Mouse (Mus musculus): ENCODE results near the gene Tmem206. TPM values are rescaled to one million over a fixed set of nuclear protein-coding genes. Genes with fewer than 3 reads are reported as not detected.

Tmem206 gene
- polyA plus RNA-seq, 2 experiments: 14.5 to 16.7 TPM

- Histone ChIP-seq H3K4me1 (ENCODE audit: control insufficient read depth, insufficient read depth, low read length) (peaks cover 12% of the 10 kb centered on the region; the same call in 1 of the 2 replicates), H3K4me2 (replicated peaks; ENCODE audit: low read depth, low read length, severe bottlenecking) (peak overlapping the region; percentile 95), H3K4me3 (replicated peaks; ENCODE audit: low read length) (no peak overlapping the region), H3K27me3 (ENCODE audit: control insufficient read depth, insufficient read depth, low read length) (no peaks in the 10 kb centered on the region), H3K27ac (replicated peaks; ENCODE audit: low read depth, low read length) (no peak overlapping the region), H3K9ac (ENCODE audit: low read depth, low read length, severe bottlenecking) (peak overlapping the region; percentile 84), H3K36me3 (ENCODE audit: control insufficient read depth, insufficient read depth, low read length) (peaks cover 4% of the 10 kb centered on the region; the same call in 1 of the 2 replicates), H3K9me3 (ENCODE audit: control insufficient read depth, low read length) (no peaks in the 10 kb centered on the region)
- WGBS: 87% methylated on average over 7 of the region's 7 CpGs
- no peak for DNase-seq (ENCODE audit: low spot score)
- TF ChIP-seq POLR2A (IDR thresholded peaks at IDR 0.05; ENCODE audit: borderline replicate concordance, extremely low read depth, insufficient read depth, insufficient read length): no peak
- ATAC-seq (ENCODE audit: low FRiP score, low read depth): no peak
Measured at GRCm38 (mm10) chr1:191324733-191325590, 750 bp upstream of the Tmem206 start.

DNA sequence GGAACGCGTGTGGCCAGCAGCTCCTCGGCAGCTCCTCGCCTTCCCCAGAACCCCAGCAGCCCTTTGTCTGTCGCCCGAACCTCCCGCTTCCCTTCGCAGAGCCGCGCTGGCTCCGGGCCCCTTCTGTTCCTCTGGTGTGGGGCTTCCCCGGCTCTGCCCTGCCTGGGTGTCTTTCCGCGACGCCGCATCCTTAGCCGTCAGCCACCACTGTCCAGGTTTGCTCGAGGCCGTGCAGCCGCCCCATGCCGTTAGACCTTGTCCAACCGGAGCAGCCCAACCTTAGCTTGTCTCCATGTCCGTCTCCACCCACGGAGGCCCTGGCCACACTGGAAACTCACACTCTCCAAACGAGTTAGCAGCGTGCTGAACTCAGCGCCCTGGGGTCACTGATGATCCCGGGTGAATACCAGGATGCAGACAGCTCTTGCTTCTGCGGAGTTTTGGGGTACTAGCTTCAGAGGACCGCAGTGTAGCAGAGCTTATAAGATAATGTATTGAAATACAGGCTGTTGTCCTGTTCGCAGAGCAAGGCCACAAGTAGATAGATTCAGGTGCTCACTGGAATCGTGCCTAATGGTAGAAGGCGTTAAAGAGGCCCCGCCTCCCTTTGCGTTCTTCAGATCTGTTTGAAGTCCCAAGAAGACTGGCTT is 646 bp downstream of the Tmem206 start:
- H3K36me3 ChIP-seq (ENCODE audit: control insufficient read depth, insufficient read depth, low read length): peaks cover 10% of the 10 kb centered on the region; the same call in 1 of the 2 replicates
- H3K4me3 ChIP-seq (replicated peaks; ENCODE audit: low read length): peak overlapping the region; percentile 84
- DNase-seq (ENCODE audit: low spot score): peak; percentile 27
- peak overlapping the region; percentile 84 for H3K9ac ChIP-seq (ENCODE audit: low read depth, low read length, severe bottlenecking)
- H3K4me2 ChIP-seq (replicated peaks; ENCODE audit: low read depth, low read length, severe bottlenecking): peak overlapping the region; percentile 95
- H3K27ac ChIP-seq (replicated peaks; ENCODE audit: low read depth, low read length): peak overlapping the region; percentile 38; the same call in 1 of the 2 replicates
- H3K9me3 ChIP-seq (ENCODE audit: control insufficient read depth, low read length): no peaks in the 10 kb centered on the region
- WGBS: 2% methylated on average over 30 of the region's 35 CpGs
- H3K4me1 ChIP-seq (ENCODE audit: control insufficient read depth, insufficient read depth, low read length): peaks cover 12% of the 10 kb centered on the region; the same call in 1 of the 2 replicates
- H3K27me3 ChIP-seq (ENCODE audit: control insufficient read depth, insufficient read depth, low read length): no peaks in the 10 kb centered on the region
- peak; percentile 50 for ATAC-seq (ENCODE audit: low FRiP score, low read depth)
- TF ChIP-seq POLR2A (IDR thresholded peaks at IDR 0.05; ENCODE audit: borderline replicate concordance, extremely low read depth, insufficient read depth, insufficient read length): 0 out of 2 replicates have a peak, but pooled peaks have one; percentile 24

DNA sequence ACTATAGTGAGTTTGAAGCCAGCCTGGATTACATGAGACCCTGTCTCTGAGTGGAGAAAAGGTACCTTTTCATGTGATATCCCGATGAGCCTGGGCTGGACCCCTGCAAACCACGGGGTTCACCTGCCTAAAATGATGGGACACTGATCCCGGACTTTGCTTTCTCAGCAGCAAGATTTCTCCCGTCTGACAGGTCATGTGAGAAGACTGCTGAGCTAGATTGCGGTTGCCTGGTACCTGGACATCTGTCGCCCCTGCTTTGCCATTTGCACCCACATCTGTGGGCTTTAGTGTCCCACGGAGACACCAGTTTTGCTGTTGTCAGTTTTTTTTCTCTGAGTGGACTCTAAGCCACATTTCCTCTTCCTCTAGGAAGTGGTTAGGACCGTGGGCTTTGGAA is 1.5 kb downstream of the Tmem206 start:
- no peak for TF ChIP-seq POLR2A (IDR thresholded peaks at IDR 0.05; ENCODE audit: borderline replicate concordance, extremely low read depth, insufficient read depth, insufficient read length)
- Histone ChIP-seq H3K4me3 (replicated peaks; ENCODE audit: low read length) (no peak overlapping the region), H3K4me2 (replicated peaks; ENCODE audit: low read depth, low read length, severe bottlenecking) (peak overlapping the region; percentile 95), H3K36me3 (ENCODE audit: control insufficient read depth, insufficient read depth, low read length) (peaks cover 14% of the 10 kb centered on the region; the same call in 1 of the 2 replicates), H3K9ac (ENCODE audit: low read depth, low read length, severe bottlenecking) (no peak overlapping the region; the same call in 1 of the 2 replicates), H3K27me3 (ENCODE audit: control insufficient read depth, insufficient read depth, low read length) (no peaks in the 10 kb centered on the region), H3K9me3 (ENCODE audit: control insufficient read depth, low read length) (no peaks in the 10 kb centered on the region), H3K27ac (replicated peaks; ENCODE audit: low read depth, low read length) (no peak overlapping the region), H3K4me1 (ENCODE audit: control insufficient read depth, insufficient read depth, low read length) (peaks cover 12% of the 10 kb centered on the region; the same call in 1 of the 2 replicates)
- ATAC-seq (ENCODE audit: low FRiP score, low read depth) (no peak), DNase-seq (ENCODE audit: low spot score) (no peak)
- WGBS: 82% methylated on average over 8 of the region's 8 CpGs

- ATAC-seq (ENCODE audit: low FRiP score, low read depth) (no peak), DNase-seq (ENCODE audit: low spot score) (no peak)
- 80% methylated on average over 8 of the region's 8 CpGs for WGBS
- Histone ChIP-seq H3K4me3 (replicated peaks; ENCODE audit: low read length) (no peak overlapping the region), H3K4me1 (ENCODE audit: control insufficient read depth, insufficient read depth, low read length) (peaks cover 12% of the 10 kb centered on the region; the same call in 1 of the 2 replicates), H3K9me3 (ENCODE audit: control insufficient read depth, low read length) (no peaks in the 10 kb centered on the region), H3K4me2 (replicated peaks; ENCODE audit: low read depth, low read length, severe bottlenecking) (no peak overlapping the region), H3K27me3 (ENCODE audit: control insufficient read depth, insufficient read depth, low read length) (no peaks in the 10 kb centered on the region), H3K27ac (replicated peaks; ENCODE audit: low read depth, low read length) (no peak overlapping the region), H3K36me3 (ENCODE audit: control insufficient read depth, insufficient read depth, low read length) (peaks cover 14% of the 10 kb centered on the region; the same call in 1 of the 2 replicates), H3K9ac (ENCODE audit: low read depth, low read length, severe bottlenecking) (no peak overlapping the region)
- TF ChIP-seq POLR2A (IDR thresholded peaks at IDR 0.05; ENCODE audit: borderline replicate concordance, extremely low read depth, insufficient read depth, insufficient read length): no peak
Measured at GRCm38 (mm10) chr1:191328019-191328441, 2.3 kb downstream of the Tmem206 start.

DNA sequence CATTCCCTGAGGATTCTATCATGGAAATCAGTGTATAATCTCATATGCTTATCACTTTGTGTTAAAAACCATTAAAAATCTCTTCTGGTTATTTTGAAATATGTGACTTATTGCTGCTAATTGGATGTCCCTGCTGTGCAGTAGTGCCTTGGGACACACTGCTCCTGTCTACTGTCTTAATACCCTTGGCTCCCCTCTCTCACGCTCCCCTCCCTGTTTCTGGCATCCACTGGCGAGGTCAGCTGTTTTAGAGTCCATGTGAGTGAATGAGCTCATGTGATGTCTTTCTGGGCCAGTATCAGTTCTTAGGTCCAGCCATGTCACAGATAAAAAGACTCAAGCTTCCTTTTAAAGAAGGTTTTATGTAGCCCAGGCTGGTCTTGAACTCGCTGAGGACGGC is 4.6 kb downstream of the Tmem206 start:
- H3K4me1 ChIP-seq (ENCODE audit: control insufficient read depth, insufficient read depth, low read length): peaks cover 12% of the 10 kb centered on the region; the same call in 1 of the 2 replicates
- H3K4me3 ChIP-seq (replicated peaks; ENCODE audit: low read length): no peak overlapping the region
- 87% methylated on average over 4 of the region's 4 CpGs for WGBS
- no peak overlapping the region for H3K9ac ChIP-seq (ENCODE audit: low read depth, low read length, severe bottlenecking)
- H3K36me3 ChIP-seq (ENCODE audit: control insufficient read depth, insufficient read depth, low read length): peaks cover 19% of the 10 kb centered on the region; the same call in 1 of the 2 replicates
- no peaks in the 10 kb centered on the region for H3K27me3 ChIP-seq (ENCODE audit: control insufficient read depth, insufficient read depth, low read length)
- ATAC-seq (ENCODE audit: low FRiP score, low read depth): no peak
- no peak for TF ChIP-seq POLR2A (IDR thresholded peaks at IDR 0.05; ENCODE audit: borderline replicate concordance, extremely low read depth, insufficient read depth, insufficient read length)
- no peak overlapping the region for H3K4me2 ChIP-seq (replicated peaks; ENCODE audit: low read depth, low read length, severe bottlenecking)
- no peak overlapping the region for H3K27ac ChIP-seq (replicated peaks; ENCODE audit: low read depth, low read length)
- DNase-seq (ENCODE audit: low spot score): no peak
- H3K9me3 ChIP-seq (ENCODE audit: control insufficient read depth, low read length): no peaks in the 10 kb centered on the region

Measured in limb, embryonic 14.5 days (tissue).